Mouse (Mus musculus) stomach, postnatal 0 days (tissue): ENCODE data around the gene Stum.

Experiments used
- CTCF ChIP-seq: IDR thresholded peaks from 2 replicates; pipeline ENCODE4 v1.5.1; 2016; ENCODE audit warnings: antibody characterized with exemption, low read depth, mild to moderate bottlenecking, moderate library complexity
- EP300 ChIP-seq: optimal IDR thresholded peaks from 2 replicates; pipeline ENCODE3; 2016; ENCODE audit warnings: antibody characterized with exemption

- TF ChIP-seq CTCF: no peak
- no peak for TF ChIP-seq EP300
These were observed 2.0 kb upstream of the Stum start for GRCm38 (mm10) chr1:180485346-180485745.
